Mouse (Mus musculus): ENCODE measurements at regions not wholly inside any gene's neighbourhood (a gene's known extent, or its start where the extent isn't known, plus 50 kb on each side); places are given as distances from the start of the nearest gene placed in this dataset.

DNA sequence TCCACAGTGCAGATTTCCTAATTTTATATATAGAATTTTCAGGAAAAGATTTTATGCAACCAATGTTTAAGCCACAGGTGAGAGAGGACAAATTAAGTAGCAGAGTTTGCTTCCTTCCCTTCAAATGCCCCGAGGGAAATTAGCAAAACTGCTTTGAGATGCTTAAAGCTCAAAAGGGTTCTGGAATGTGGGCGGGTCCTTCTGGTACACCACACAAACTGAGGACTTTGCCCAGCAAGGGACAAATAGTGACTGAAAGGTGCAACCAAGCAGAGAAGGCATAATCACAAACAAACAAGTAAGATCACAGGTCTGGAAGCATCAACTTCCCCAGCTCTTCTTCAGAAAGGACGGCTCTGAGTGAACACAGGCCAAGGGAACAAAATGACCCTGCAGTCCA is 476.4 kb upstream of the Adamts5 start:
- DNase-seq (ENCODE audit: low spot score): no peak

DNA sequence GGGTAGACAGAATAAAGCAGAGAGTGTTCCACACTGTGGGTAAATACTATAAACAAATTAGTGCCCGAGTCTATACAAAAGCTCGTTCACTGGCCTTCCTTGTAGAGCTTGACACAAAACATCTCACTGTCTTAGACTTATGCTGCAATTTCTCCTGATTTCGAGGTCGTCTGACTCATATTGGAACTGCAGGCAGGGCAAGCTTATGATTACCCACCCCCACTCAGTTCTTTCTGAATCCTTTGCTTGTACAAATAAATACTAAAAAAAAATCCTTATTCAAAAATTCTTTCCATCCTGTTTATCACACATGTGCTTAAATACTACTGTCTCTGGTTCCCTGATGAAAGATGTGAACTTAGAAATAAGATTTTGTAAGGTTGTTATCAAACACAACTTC is 470.0 kb upstream of the Adamts5 start:
- DNase-seq (ENCODE audit: low spot score): no peak

DNA sequence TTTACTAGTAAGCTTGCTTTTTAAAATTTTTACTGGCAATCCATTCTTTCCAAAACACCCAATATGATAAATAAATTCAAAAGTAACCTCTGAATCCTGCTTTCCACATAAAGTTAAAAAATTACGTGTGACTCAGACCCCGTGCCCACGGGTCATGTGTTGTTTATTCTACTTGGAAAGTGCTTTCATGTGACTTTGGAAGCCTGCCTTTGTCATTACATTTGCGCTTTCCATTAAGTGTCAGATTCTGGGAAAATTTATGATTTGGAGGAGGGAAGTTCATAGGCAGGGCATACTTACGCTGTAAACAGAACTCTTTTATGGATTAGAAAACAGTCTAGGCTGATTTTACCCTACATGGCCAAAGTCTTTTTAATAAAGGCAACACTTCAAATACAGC is 466.8 kb upstream of the Adamts5 start:
- DNase-seq (ENCODE audit: low spot score): no peak

DNA sequence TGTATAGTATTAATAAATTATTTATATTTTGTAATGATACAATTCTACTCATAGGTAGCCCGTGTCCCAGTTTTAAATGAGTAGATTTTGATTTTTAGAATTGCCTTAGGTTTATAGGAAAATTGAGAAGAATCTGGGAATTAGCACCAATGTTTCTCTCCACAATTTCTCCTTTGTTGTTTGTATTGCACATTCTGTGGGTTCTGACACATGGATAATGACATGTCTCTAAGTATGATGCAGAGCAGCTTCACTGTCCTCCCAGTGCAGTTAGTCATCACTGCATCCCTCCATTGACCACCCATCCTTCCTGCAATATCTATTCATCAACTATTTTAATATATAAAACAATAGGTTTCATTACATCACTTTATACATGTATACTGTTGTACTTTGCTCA is 464.6 kb upstream of the Adamts5 start:
- no peak for DNase-seq (ENCODE audit: low spot score)

DNA sequence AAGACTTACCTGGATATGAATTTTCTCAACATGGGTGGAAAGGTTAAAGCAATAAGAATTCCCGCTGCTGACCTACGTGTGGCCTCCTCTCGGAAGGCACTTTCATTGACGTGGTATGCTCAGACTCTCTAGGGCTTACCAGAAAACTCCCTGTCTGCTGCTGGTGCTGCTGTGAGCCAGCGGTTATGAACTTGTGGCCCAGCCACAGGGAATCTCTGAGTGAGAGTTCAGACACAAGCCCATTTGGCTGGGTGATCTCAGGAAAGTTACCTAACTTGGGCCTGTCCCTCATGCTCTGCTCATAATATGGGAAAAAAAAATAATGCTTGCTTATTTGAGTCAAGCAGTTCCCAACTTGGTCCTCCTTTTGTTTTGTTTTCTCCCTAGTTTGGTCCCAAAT is 459.5 kb upstream of the Adamts5 start:
- DNase-seq (ENCODE audit: low spot score): no peak

DNA sequence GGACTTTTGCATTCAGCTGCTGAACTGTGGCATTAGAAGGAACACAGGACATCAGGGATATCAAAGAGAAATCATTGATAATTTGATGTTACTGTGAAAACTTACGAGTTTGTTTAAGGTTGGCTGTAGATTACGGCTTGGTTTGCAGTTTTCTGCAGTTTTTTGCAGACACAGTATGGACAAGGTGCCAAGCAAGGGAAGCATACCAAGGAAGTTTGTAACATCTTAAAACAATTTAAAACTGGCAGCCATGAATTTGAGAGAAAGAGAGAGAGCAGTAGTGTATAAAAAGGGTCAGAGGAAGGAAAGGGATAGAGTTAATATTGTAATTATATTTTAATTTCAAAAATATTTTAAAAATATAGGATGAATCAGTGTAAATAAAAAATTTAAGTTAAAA is 453.4 kb upstream of the Adamts5 start:
- no peak for DNase-seq (ENCODE audit: low spot score)

DNA sequence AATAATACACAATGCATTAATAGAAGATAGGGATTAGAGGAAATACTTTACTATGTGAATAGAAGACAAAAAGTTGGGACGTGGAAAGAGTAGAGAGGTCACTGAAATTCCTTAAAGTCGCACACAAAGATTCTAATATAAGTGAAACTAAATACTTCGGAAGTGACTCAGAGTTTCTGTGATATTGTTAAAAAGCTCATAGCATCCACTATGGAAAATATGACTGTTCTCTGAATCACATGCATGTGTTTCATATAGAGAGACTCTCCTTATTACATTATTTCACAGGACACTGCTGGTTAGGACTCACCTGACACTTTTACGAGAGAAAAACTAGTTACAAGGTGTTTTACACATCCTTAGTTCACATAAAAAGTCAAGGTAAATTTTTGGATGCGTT is 446.1 kb upstream of the Adamts5 start:
- DNase-seq (ENCODE audit: low spot score): no peak

DNA sequence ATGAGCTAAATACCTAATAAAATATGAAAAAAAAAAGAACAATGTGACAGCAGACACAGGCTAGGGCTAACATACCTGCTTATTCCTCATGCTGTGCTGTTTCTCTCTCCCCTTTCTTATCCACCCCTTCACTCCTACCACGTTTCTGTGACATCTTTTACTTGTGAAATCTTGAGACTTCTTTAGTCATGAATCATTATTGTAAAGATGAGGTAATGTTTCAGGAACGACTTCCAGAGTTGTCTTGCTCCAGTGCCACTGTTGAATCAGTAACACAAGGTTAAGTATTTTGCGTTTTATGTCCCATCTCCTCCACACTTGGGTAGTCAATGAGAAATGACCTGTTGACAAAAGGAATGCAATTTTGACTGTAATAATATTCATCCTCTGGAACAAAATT is 445.3 kb upstream of the Adamts5 start:
- no peak for DNase-seq (ENCODE audit: low spot score)

DNA sequence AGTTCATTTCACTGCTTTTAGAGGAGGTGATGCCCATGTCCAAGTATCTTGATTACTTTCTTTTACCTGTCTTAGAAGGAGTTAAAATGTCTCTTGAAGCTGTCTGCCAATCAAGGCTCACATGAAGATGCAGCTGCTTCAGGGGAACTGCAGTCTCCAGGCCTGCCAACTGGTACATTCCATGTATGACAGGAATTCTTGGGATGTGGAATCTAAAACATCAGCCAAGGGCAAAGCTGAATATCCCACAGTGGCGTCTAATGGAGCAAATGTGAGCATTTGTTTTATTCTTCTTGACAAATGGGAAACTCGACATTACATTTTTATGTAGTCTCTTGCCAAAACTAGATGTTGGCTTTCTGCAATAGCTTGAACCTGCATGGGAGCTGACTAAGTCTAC is 438.7 kb upstream of the Adamts5 start:
- DNase-seq (ENCODE audit: low spot score): no peak

DNA sequence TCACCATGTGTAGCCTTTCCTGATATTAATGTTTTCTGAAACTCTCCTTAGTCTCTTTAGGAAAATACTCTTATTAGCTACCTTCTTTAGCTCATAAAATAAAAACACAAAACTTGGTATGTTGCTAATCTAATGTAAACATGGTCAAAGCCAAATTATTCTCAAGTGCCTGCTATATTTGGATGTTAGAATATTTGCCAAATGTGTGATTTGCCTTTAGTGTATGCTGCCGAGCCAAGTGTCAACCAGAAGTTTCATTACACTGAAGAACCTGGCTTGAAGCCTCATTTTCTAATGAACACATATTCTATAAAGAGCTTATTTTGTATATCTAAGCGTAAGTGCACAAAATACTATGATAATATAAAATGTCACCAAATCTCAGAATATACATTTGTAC is 423.8 kb upstream of the Adamts5 start:
- no peak for DNase-seq (ENCODE audit: low spot score)

DNA sequence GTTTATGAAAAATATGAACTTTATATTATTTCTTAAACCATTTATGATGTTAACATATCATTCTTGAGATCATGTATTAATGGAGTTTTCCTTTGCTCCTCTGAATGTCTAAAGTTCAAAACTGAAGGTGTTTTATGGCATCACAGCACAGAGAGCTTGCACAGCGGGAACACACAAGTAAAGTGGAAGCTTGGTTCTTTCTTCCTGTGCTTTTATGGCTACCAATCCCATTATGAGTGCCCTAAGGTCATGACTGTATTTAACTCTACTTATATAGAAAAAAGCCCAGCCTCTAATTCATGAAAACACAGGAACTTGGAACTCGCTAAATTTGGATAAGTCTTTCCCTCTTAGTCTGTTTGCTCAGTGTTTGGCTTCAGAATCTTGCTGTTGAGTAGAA is 417.3 kb upstream of the Adamts5 start:
- no peak for DNase-seq (ENCODE audit: low spot score)

DNA sequence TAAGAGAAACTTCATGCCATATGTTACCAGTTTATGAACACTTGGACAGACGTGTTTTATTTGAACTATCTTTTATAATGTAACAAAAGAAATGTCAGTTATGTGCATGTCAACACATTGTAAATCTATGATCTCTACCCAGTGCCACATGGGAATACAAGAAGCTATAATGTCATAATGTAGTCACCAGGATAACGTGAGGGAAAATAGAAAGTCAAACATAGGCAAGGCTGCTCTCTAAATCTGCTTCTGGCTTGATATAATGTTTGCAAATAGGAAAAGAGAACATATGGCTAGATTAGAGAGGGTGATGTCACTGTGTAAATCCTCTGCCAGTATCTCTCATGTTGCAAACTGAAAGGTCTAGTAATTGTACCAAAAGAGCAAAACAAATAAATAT is 408.1 kb upstream of the Adamts5 start:
- no peak for DNase-seq (ENCODE audit: low spot score)

DNA sequence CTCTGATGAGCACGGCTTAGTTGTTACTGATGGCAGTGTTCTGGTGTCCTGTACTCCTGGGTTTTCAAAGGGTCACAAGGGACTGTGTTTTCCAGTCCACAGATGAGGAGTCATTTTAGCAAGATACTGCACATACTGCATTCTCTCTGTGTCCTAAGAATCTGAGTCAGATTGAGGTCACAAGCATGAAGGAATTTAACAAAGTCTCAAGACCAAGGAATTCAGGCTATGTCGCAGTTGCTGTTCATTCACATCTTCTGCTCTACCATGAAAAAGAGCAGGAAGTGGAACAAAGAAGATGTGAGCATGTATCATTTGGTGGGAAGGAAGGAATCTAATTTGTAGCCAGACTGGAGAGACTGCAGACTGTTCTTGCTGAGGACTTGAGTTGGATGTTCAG is 402.2 kb upstream of the Adamts5 start:
- no peak for DNase-seq (ENCODE audit: low spot score)

DNA sequence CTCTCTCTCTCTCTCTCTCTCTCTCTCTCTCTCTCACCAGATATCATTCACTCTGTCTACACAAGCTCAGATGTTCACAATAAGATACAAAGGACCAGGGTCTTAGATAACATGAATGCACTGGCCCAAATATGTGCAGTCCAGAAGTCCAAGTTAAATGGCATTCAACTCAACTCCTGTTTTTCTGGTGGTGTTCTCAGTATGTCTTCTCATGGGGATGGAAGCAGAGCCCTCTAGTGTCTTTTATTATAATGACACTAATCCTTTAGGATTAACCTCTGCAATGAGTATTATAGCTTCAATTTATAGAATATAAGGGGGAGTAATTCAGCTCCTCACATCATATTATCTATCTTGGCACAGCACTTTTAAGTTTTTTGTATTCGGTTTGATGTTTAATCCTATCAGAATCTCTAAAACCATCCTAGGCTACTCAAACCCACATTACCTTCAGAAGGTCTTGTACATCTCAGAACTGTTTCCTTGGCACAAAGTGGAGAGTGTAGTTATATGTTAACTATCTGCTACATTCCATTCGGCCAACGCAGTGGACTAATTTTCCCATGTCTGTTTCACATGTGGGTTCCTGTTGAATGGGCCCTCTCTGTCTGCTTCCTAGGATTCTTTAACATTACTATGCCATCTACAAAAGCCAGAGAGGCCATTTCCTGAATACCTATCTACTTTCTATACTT is 401.0 kb upstream of the Adamts5 start:
- no peak for DNase-seq (ENCODE audit: low spot score)

DNA sequence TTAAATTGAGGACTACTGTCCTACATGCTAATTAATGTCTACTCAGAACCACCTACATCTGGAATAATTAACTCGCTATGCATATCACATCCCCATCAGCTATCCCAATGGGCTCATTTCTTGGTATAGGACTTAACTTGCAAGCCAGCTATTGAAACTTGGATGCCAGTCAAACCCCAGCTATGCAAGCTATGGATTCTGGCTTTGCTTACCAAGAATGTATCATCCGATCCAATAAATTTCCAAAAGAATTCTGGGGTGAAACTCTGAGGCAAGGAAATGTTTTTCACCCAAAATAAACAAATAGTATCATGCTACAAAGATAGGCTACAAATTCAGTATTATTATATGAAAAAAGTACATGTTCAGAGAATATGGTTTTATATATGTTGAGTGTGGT is 392.8 kb upstream of the Adamts5 start:
- DNase-seq (ENCODE audit: low spot score): no peak

DNA sequence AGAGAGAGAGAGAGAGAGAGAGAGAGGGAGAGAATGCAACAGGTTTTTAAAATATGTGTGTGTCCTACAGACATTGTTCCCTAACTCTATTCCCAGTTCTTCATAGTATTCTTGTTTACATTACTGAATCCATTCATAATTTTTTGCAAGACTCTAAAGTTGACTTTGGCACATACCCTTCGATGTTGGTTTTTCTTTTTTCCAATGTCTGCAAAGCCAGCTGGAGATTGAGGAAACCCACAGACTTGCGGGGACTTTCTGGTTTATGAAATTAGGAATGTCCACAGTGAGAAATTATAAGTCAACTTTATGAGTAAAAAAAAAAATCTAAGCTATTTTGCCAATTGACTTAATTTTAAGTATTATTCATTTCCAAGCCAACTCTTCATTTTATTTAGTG is 379.7 kb upstream of the Adamts5 start:
- no peak for DNase-seq (ENCODE audit: low spot score)

DNA sequence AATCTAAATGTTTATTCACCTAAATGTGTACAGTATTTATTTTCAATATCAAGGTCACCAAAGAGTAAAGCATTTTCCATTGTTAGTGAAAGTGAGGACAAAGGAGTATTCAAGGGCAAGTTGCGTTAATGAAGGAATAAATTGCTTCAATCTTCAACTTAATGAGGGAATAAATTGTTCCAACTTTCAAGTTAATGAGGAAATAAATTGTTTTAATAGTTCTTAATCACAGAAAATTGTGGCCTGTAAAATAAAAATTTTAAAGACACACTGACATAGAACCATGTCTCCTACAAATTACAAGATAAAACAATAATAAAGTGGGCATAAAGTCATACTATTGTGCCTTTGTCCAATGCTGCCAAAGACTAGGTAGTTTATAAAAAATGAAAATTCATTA is 375.4 kb upstream of the Adamts5 start:
- DNase-seq (ENCODE audit: low spot score): no peak

DNA sequence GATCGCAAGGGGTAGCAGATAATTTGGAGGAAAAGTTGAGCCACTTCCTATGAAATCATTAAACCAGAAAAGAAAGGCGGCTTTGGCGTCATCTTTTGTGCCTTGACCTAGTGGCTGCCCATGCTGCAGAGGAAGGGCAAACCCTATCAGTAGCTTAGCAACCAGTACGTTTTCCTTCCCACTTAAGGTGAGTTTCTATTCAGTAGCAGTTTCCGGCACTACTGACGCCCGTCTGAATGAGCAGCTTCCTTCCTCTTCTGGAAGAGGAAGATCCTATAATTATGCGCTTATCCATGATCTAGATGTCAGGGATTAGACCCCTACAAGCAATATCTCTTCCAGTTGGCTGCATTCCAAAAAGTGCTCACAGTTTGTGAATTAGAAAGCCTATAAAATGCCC is 360.0 kb upstream of the Adamts5 start:
- DNase-seq (ENCODE audit: low spot score): no peak

DNA sequence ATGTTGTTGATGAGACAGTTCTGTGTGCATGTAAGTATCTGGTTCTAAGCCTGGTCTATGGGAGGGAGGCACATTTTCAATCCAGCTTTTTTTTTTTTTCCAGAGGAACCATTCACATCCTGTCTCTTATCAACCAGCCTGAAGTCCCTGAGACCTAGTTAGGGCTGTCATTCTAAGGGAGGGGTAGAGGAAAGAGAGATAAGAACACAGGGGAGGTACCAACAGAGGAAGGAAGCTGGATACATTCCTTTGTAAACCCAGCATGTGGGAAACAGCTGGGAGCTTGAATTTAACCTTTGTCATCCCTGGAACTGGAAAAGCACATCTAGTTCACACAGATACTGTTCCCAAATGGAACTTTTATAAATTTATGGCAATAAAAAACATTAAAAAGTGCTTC is 351.0 kb upstream of the Adamts5 start:
- DNase-seq (ENCODE audit: low spot score): no peak

DNA sequence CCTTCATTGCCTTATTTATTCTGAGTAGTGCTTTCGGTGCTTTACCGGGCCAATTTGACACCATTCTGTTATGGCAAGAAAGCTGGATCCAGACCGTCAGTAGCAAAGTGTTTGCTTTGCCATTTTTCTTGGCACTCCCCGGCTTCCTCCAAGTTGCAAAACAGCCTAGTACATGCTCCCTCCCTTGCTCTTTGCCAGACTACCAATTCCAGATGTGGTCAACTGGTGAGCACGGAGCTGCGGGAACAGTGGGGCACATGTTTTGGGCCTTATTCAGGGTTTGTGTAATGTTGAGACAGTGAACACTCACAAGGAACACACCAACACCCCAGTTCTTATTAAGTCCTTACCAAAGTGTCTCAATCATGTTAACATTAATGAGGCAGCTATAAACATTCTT is 348.4 kb upstream of the Adamts5 start:
- DNase-seq (ENCODE audit: low spot score): no peak

DNA sequence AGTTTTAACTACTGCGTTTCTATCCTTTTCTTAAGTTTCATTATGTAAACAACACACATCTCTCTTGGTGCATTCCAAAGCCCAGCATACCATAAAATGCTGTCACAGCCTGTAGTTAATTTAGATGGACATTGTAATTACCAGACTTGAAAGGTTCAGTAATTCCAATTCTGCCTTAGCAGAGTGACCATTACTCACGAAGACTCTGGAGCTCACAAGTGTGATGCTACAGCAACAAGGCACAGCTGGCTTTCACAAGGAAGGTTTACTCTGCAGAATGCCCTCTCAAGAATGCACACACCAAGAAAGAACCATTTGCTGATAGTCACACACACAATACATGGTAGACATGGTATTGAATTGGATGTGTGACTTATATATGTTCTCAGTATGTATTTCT is 342.6 kb upstream of the Adamts5 start:
- DNase-seq (ENCODE audit: low spot score): no peak

DNA sequence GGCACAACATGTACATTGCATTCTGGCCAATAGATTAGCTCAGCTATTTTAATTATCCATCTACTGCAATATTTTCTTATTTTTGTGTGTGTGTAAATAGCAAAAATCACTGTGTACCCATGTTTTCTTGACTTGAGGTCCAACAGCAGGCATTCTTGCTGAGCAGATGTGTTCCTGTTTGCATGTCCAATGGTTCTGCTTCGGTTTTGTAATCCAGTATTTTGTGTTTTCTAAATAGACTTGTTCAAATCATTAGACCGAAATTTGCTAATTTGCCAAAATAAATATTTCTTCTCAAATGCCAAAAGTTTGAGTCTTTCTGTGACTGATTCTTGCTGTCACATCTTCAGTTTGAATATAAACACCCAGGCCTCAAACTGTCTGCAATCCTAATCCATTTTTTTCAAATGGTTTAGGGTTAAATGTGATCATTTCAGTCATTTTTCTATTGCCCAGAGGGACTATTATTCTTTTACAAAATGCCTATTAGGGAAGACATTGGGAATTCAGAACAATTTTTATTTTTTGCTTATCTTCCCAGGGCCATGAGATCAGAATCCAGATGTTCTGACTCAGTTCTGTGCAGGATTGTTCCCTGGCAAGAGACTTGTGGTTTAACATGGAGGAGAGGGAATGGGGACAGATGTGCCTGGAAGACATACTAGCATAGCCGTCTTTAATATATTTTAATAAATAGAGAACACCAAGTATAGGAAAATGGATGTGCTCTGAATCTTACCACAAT is 341.3 kb upstream of the Adamts5 start:
- no peak for DNase-seq (ENCODE audit: low spot score)

DNA sequence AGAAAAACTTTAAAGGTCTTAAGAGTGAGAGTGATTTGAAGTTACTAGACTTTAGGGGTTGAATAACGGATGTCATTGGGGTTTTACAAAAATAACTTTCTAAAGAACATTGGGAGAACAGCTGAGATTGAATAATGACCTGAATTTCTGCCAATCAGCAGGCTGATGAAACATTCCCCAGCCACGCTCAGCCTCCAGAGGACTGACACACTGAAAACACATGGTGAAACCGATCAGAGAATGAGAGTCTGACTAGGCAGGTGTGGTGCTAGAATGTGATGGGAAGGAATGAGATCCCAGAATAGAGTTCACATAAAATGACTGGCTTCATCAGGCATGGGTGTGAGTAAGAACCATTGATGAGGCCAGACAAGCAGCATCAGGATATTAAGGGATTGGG is 321.4 kb upstream of the Adamts5 start:
- no peak for DNase-seq (ENCODE audit: low spot score)

DNA sequence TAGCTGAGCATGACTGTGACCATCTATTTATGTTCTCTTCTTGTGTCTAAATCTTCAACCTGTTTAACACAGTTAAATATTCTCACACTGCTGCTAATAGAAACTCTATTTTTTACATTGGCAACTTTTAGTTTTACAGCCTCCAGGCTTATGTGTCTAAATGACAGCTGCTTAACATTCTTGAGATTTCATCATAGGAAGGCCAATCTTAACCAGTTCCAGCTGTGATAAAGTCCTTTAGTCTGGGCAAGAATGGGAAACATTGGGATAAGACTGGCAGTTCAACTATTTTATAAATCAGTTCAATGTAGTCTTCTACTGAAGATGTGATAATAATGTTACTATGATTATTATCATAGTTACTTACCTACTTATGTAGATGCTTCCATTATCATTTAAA is 308.9 kb upstream of the Adamts5 start:
- no peak for DNase-seq (ENCODE audit: low spot score)
